Mouse (Mus musculus) heart, postnatal 0 days (tissue): ENCODE measurements around the gene Gm49392.
"Not testable (repeated sequence)": the region's sequence is repeated elsewhere in the genome, so short reads cannot be mapped to it uniquely, and the experiment has no call there.

Experiments used
- CTCF ChIP-seq: IDR thresholded peaks from 2 replicates; pipeline ENCODE4 v1.5.1; 2016; ENCODE audit warnings: antibody characterized with exemption, control low read depth, low read depth
- EP300 ChIP-seq: IDR thresholded peaks from 2 replicates; pipeline ENCODE4 v1.6.1; 2016; ENCODE audit warnings: antibody characterized with exemption, low read depth

GRCm38 (mm10) chr13:60904780-60905179 is 8.1 kb upstream of the Gm49392 start, which contains the start of gene Tpbpb:
- not testable (repeated sequence) for TF ChIP-seq CTCF, EP300
